Mouse (Mus musculus) testis, adult 2 months (tissue): ENCODE data around the gene Frmd4a.

ENCODE experiments used
- CTCF ChIP-seq: fragments of 200-500 bp; IDR thresholded peaks from 2 replicates; pipeline ENCODE4 v1.5.1; 2012; ENCODE audit warnings: low read depth, mild to moderate bottlenecking, inconsistent platforms, low read length, moderate library complexity; ENCODE audit not compliant: control insufficient read depth, insufficient read depth, insufficient replicate concordance
- POLR2A ChIP-seq: fragments of 200-500 bp; IDR thresholded peaks from 2 replicates; pipeline ENCODE4 v1.6.1; 2012; ENCODE audit warnings: low read depth, mild to moderate bottlenecking, inconsistent platforms, low read length, moderate library complexity; ENCODE audit not compliant: control insufficient read depth

- TF ChIP-seq CTCF, result no peak
- TF ChIP-seq POLR2A, result no peak
These were observed 406.4 kb downstream of the Frmd4a start for GRCm38 (mm10) chr2:4423896-4424295.
